Mouse (Mus musculus): ENCODE results near the gene Haus7. TPM values are rescaled to one million over a fixed set of nuclear protein-coding genes. Genes with fewer than 3 reads are reported as not detected.

Gene Haus7
- polyA plus RNA-seq, 2 experiments: 26.9 to 37.4 TPM

- Histone ChIP-seq H3K27me3 (ENCODE audit: control insufficient read depth, insufficient read depth, low read length) (no peaks in the 10 kb centered on the region), H3K9ac (replicated peaks) (no peak overlapping the region), H3K4me1 (replicated peaks; ENCODE audit: control insufficient read depth in 2 of 2, insufficient read depth in 2 of 2, low read length in 1 of 2) (no peaks in the 10 kb centered on the region), H3K27ac (no peak overlapping the region), H3K4me3 (ENCODE audit: insufficient read depth in 1 of 2, low read depth in 2 of 2, low read length in 2 of 2) (no peak overlapping the region), H3K4me2 (ENCODE audit: low read depth) (no peak overlapping the region), H3K36me3 (replicated peaks; ENCODE audit: control insufficient read depth, insufficient read depth, low read depth) (no peaks in the 10 kb centered on the region), H3K9me3 (ENCODE audit: control insufficient read depth, low read length) (no peaks in the 10 kb centered on the region)
- TF ChIP-seq CTCF (IDR thresholded peaks at IDR 0.05; ENCODE audit: low read depth) (no peak), EP300 (IDR thresholded peaks at IDR 0.05; ENCODE audit: low read depth) (no peak)
- 48% methylated on average over 2 of the region's 2 CpGs for WGBS (ENCODE audit: insufficient replicate concordance)
- ATAC-seq (ENCODE audit: insufficient read depth) (no peak), DNase-seq (ENCODE audit: low read depth in 3 of 3, low spot score in 3 of 3) (no peak)
Observed at GRCm38 (mm10) chrX:73441428-73441827, 17.4 kb downstream of the Haus7 start.

- H3K9me3 ChIP-seq (ENCODE audit: control insufficient read depth, low read length): no peaks in the 10 kb centered on the region
- no peak for TF ChIP-seq EP300 (IDR thresholded peaks at IDR 0.05; ENCODE audit: low read depth)
- no peak for TF ChIP-seq CTCF (IDR thresholded peaks at IDR 0.05; ENCODE audit: low read depth)
- 55% methylated on average over 11 of the region's 11 CpGs for WGBS (ENCODE audit: insufficient replicate concordance)
- no peak within 1 kb of the TSS for H3K9ac ChIP-seq (replicated peaks)
- no peak within 1 kb of the TSS for H3K27ac ChIP-seq
- no peaks in the 10 kb centered on the region for H3K27me3 ChIP-seq (ENCODE audit: control insufficient read depth, insufficient read depth, low read length)
- H3K4me2 ChIP-seq (ENCODE audit: low read depth): no peak within 1 kb of the TSS
- H3K36me3 ChIP-seq (replicated peaks; ENCODE audit: control insufficient read depth, insufficient read depth, low read depth): no peaks in the 10 kb centered on the region
- H3K4me3 ChIP-seq (ENCODE audit: insufficient read depth in 1 of 2, low read depth in 2 of 2, low read length in 2 of 2): no peak within 1 kb of the TSS
- no peaks in the 10 kb centered on the region for H3K4me1 ChIP-seq (replicated peaks; ENCODE audit: control insufficient read depth in 2 of 2, insufficient read depth in 2 of 2, low read length in 1 of 2)
- ATAC-seq (ENCODE audit: insufficient read depth) (no peak), DNase-seq (ENCODE audit: low read depth in 3 of 3, low spot score in 3 of 3) (no peak)
Observed at GRCm38 (mm10) chrX:73435252-73435651, 23.6 kb downstream of the Haus7 start, which contains the start of gene Trex2. Trex2 (minus strand) TSS chrX:73435344.

- H3K36me3 ChIP-seq (replicated peaks; ENCODE audit: control insufficient read depth, insufficient read depth, low read depth): no peaks in the 10 kb centered on the region
- no peak for ATAC-seq (ENCODE audit: insufficient read depth)
- TF ChIP-seq CTCF (IDR thresholded peaks at IDR 0.05; ENCODE audit: low read depth) (no peak), EP300 (IDR thresholded peaks at IDR 0.05; ENCODE audit: low read depth) (no peak)
- no peak overlapping the region for H3K4me2 ChIP-seq (ENCODE audit: low read depth)
- no peak overlapping the region for H3K9ac ChIP-seq (replicated peaks)
- no peak overlapping the region for H3K27ac ChIP-seq
- H3K9me3 ChIP-seq (ENCODE audit: control insufficient read depth, low read length): no peaks in the 10 kb centered on the region
- no peaks in the 10 kb centered on the region for H3K4me1 ChIP-seq (replicated peaks; ENCODE audit: control insufficient read depth in 2 of 2, insufficient read depth in 2 of 2, low read length in 1 of 2)
- no peaks in the 10 kb centered on the region for H3K27me3 ChIP-seq (ENCODE audit: control insufficient read depth, insufficient read depth, low read length)
- no peak overlapping the region for H3K4me3 ChIP-seq (ENCODE audit: insufficient read depth in 1 of 2, low read depth in 2 of 2, low read length in 2 of 2)
- no peak for DNase-seq (ENCODE audit: low read depth in 3 of 3, low spot score in 3 of 3)
- 58% methylated on average over 5 of the region's 5 CpGs for whole genome bisulfite sequencing (ENCODE audit: insufficient replicate concordance)
Observed at GRCm38 (mm10) chrX:73432850-73433249, 26.0 kb downstream of the Haus7 start.

GRCm38 (mm10) chrX:73430036-73430435, 28.8 kb downstream of the Haus7 start:
- ATAC-seq (ENCODE audit: insufficient read depth) (no peak), DNase-seq (ENCODE audit: low read depth in 3 of 3, low spot score in 3 of 3) (no peak)
- H3K27ac ChIP-seq: no peak overlapping the region
- TF ChIP-seq CTCF (IDR thresholded peaks at IDR 0.05; ENCODE audit: low read depth) (no peak; the same call in 1 of the 2 replicates), EP300 (IDR thresholded peaks at IDR 0.05; ENCODE audit: low read depth) (no peak)
- H3K36me3 ChIP-seq (replicated peaks; ENCODE audit: control insufficient read depth, insufficient read depth, low read depth): no peaks in the 10 kb centered on the region
- no peaks in the 10 kb centered on the region for H3K9me3 ChIP-seq (ENCODE audit: control insufficient read depth, low read length)
- H3K4me2 ChIP-seq (ENCODE audit: low read depth): no peak overlapping the region
- H3K9ac ChIP-seq (replicated peaks): no peak overlapping the region
- H3K4me1 ChIP-seq (replicated peaks; ENCODE audit: control insufficient read depth in 2 of 2, insufficient read depth in 2 of 2, low read length in 1 of 2): no peaks in the 10 kb centered on the region
- 63% methylated on average over 2 of the region's 2 CpGs for WGBS (ENCODE audit: insufficient replicate concordance)
- no peak overlapping the region for H3K4me3 ChIP-seq (ENCODE audit: insufficient read depth in 1 of 2, low read depth in 2 of 2, low read length in 2 of 2)
- H3K27me3 ChIP-seq (ENCODE audit: control insufficient read depth, insufficient read depth, low read length): no peaks in the 10 kb centered on the region

GRCm38 (mm10) chrX:73412767-73413166, 46.1 kb downstream of the Haus7 start:
- no peaks in the 10 kb centered on the region for H3K36me3 ChIP-seq (replicated peaks; ENCODE audit: control insufficient read depth, insufficient read depth, low read depth)
- H3K27me3 ChIP-seq (ENCODE audit: control insufficient read depth, insufficient read depth, low read length): no peaks in the 10 kb centered on the region
- H3K4me1 ChIP-seq (replicated peaks; ENCODE audit: control insufficient read depth in 2 of 2, insufficient read depth in 2 of 2, low read length in 1 of 2): no peaks in the 10 kb centered on the region
- no peak overlapping the region for H3K4me3 ChIP-seq (ENCODE audit: insufficient read depth in 1 of 2, low read depth in 2 of 2, low read length in 2 of 2)
- H3K9ac ChIP-seq (replicated peaks): no peak overlapping the region
- H3K9me3 ChIP-seq (ENCODE audit: control insufficient read depth, low read length): no peaks in the 10 kb centered on the region
- 6% methylated on average over 1 of the region's 1 CpGs for WGBS (ENCODE audit: insufficient replicate concordance)
- ATAC-seq (ENCODE audit: insufficient read depth) (no peak), DNase-seq (ENCODE audit: low read depth in 3 of 3, low spot score in 3 of 3) (no peak)
- no peak overlapping the region for H3K4me2 ChIP-seq (ENCODE audit: low read depth)
- no peak overlapping the region for H3K27ac ChIP-seq
- TF ChIP-seq EP300 (IDR thresholded peaks at IDR 0.05; ENCODE audit: low read depth): no peak
- TF ChIP-seq CTCF (IDR thresholded peaks at IDR 0.05; ENCODE audit: low read depth): no peak
